26 mouse cellular contexts compared by ENCODE assay signal in genomic region chr19:52606859-52607258, GRCm38 (mm10).
"Had no signal": no experiment of that assay in that cellular context is flagged by ENCODE, and none has a peak within 500 bp of the region (broad histone marks: within the 10 kb centered on the region; RNA-seq: fewer than 3 reads in every experiment).

No protein-coding gene starts in this region.

- H3K27me3 ChIP-seq: heart, embryonic 13.5 days; heart, embryonic 15.5 days; intestine, embryonic 15.5 days; limb, embryonic 12.5 days; liver, embryonic 13.5 days had no signal

- DNase-seq: gastrocnemius, postnatal 14 days; gastrocnemius, postnatal 36 days; heart, adult 11 months; heart, adult 2 months; heart, postnatal 14 days; heart, postnatal 36 days; kidney, adult 18-20 months; kidney, adult 8-10 months; kidney, postnatal 10 days; kidney, postnatal 25 days; kidney, postnatal 4 days; liver; liver, embryonic 13.5 days had no signal

- H3K27ac ChIP-seq: heart, adult 2 months; heart, embryonic 13.5 days; heart, embryonic 15.5 days; hindbrain, embryonic 14.5 days; intestine, embryonic 15.5 days; layer of hippocampus, adult 2 months; left cerebral cortex, adult 2 months; limb, embryonic 10.5 days; limb, embryonic 12.5 days; liver, embryonic 13.5 days had no signal

- H3K4me2 ChIP-seq: heart, embryonic 11.5 days; heart, embryonic 13.5 days; heart, embryonic 15.5 days; hindbrain, embryonic 14.5 days; intestine, embryonic 15.5 days; limb, embryonic 12.5 days; liver, embryonic 11.5 days; liver, embryonic 13.5 days had no signal

- H3K36me3 ChIP-seq: heart, embryonic 13.5 days; heart, embryonic 15.5 days; intestine, embryonic 15.5 days; limb, embryonic 10.5 days; limb, embryonic 12.5 days; liver, embryonic 13.5 days had no signal

- ATAC-seq: hindbrain, embryonic 16.5 days; inflammation-experienced regulatory T-cells, adult 6 months; intestine, embryonic 15.5 days; intestine, postnatal 0 days had no signal

- H3K4me1 ChIP-seq: heart, embryonic 13.5 days; heart, embryonic 15.5 days; intestine, embryonic 15.5 days; limb, embryonic 10.5 days; limb, embryonic 12.5 days; liver, embryonic 13.5 days had no signal

- H3K9me3 ChIP-seq: heart, embryonic 13.5 days; heart, embryonic 15.5 days; intestine, embryonic 15.5 days; limb, embryonic 10.5 days; limb, embryonic 12.5 days; liver, embryonic 13.5 days had no signal

- H3K4me3 ChIP-seq: heart, adult 2 months; heart, embryonic 13.5 days; heart, embryonic 15.5 days; intestine, embryonic 15.5 days; layer of hippocampus, adult 2 months; left cerebral cortex, adult 2 months; limb, embryonic 10.5 days; limb, embryonic 12.5 days; liver, embryonic 13.5 days had no signal

- H3K9ac ChIP-seq: heart, embryonic 13.5 days; heart, embryonic 15.5 days; hindbrain, embryonic 14.5 days; intestine, embryonic 15.5 days; limb, embryonic 12.5 days; liver, embryonic 13.5 days had no signal
